Mouse (Mus musculus): ENCODE measurements around the gene Cldn11. TPM values are rescaled to one million over a fixed set of nuclear protein-coding genes. Genes with fewer than 3 reads are reported as not detected.
"Not testable (repeated sequence)": the region's sequence is repeated elsewhere in the genome, so short reads cannot be mapped to it uniquely, and the experiment has no call there.

Cldn11 gene
- polyA plus RNA-seq, 2 experiments, result 0.06 TPM; not detected in 1

GRCm38 (mm10) chr3:31138454-31139424 lies 11.0 kb upstream of the Cldn11 start:
- H3K4me3 ChIP-seq (ENCODE audit: insufficient read depth in 1 of 2, low read depth in 2 of 2, low read length in 2 of 2), result no peak overlapping the region
- TF ChIP-seq CTCF (IDR thresholded peaks at IDR 0.05; ENCODE audit: low read depth) (peak; percentile 78), EP300 (IDR thresholded peaks at IDR 0.05; ENCODE audit: low read depth) (no peak)
- WGBS (ENCODE audit: insufficient replicate concordance), result 50% methylated on average over 13 of the region's 13 CpGs
- DNase-seq (ENCODE audit: low read depth in 3 of 3, low spot score in 3 of 3) (peak; percentile 50 to 69 (median 58)), ATAC-seq (ENCODE audit: insufficient read depth) (no peak)
- no peak overlapping the region for H3K27ac ChIP-seq
- H3K4me2 ChIP-seq (ENCODE audit: low read depth), result no peak overlapping the region
- no peaks in the 10 kb centered on the region for H3K36me3 ChIP-seq (replicated peaks; ENCODE audit: control insufficient read depth, insufficient read depth, low read depth)
- no peaks in the 10 kb centered on the region for H3K27me3 ChIP-seq (ENCODE audit: control insufficient read depth, insufficient read depth, low read length)
- H3K9ac ChIP-seq (replicated peaks), result no peak overlapping the region
- no peaks in the 10 kb centered on the region for H3K9me3 ChIP-seq (ENCODE audit: control insufficient read depth, low read length)
- peaks cover 14 to 23% of the 10 kb centered on the region in 2 experiments for H3K4me1 ChIP-seq (replicated peaks; ENCODE audit: control insufficient read depth in 2 of 2, insufficient read depth in 2 of 2, low read length in 1 of 2)

- TF ChIP-seq EP300 (IDR thresholded peaks at IDR 0.05; ENCODE audit: low read depth), result no peak
- no peak for TF ChIP-seq CTCF (IDR thresholded peaks at IDR 0.05; ENCODE audit: low read depth)
- Histone ChIP-seq H3K9ac (replicated peaks) (no peak overlapping the region), H3K4me1 (replicated peaks; ENCODE audit: control insufficient read depth in 2 of 2, insufficient read depth in 2 of 2, low read length in 1 of 2) (peaks cover 0 to 2% of the 10 kb centered on the region in 2 experiments; a peak in 2 of 4 replicates), H3K9me3 (ENCODE audit: control insufficient read depth, low read length) (no peaks in the 10 kb centered on the region), H3K27ac (no peak overlapping the region), H3K4me2 (ENCODE audit: low read depth) (no peak overlapping the region), H3K36me3 (replicated peaks; ENCODE audit: control insufficient read depth, insufficient read depth, low read depth) (no peaks in the 10 kb centered on the region), H3K27me3 (ENCODE audit: control insufficient read depth, insufficient read depth, low read length) (no peaks in the 10 kb centered on the region), H3K4me3 (ENCODE audit: insufficient read depth in 1 of 2, low read depth in 2 of 2, low read length in 2 of 2) (no peak overlapping the region)
- DNase-seq (ENCODE audit: low read depth in 3 of 3, low spot score in 3 of 3), result no peak
- ATAC-seq (ENCODE audit: insufficient read depth), result no peak
- WGBS (ENCODE audit: insufficient replicate concordance), result 57% methylated on average over 4 of the region's 4 CpGs
Observed at GRCm38 (mm10) chr3:31141621-31142020, 8.1 kb upstream of the Cldn11 start.

GRCm38 (mm10) chr3:31145222-31145621 lies 4.5 kb upstream of the Cldn11 start:
- not testable (repeated sequence) for DNase-seq (ENCODE audit: low read depth in 3 of 3, low spot score in 3 of 3); H3K4me3 ChIP-seq (ENCODE audit: insufficient read depth in 1 of 2, low read depth in 2 of 2, low read length in 2 of 2); ATAC-seq (ENCODE audit: insufficient read depth); H3K4me2 ChIP-seq (ENCODE audit: low read depth); H3K27me3 ChIP-seq (ENCODE audit: control insufficient read depth, insufficient read depth, low read length); H3K36me3 ChIP-seq (replicated peaks; ENCODE audit: control insufficient read depth, insufficient read depth, low read depth); H3K4me1 ChIP-seq (replicated peaks; ENCODE audit: control insufficient read depth in 2 of 2, insufficient read depth in 2 of 2, low read length in 1 of 2); H3K9ac ChIP-seq (replicated peaks); H3K9me3 ChIP-seq (ENCODE audit: control insufficient read depth, low read length); H3K27ac ChIP-seq
- 67% methylated on average over 11 of the region's 11 CpGs for WGBS (ENCODE audit: insufficient replicate concordance)

DNA sequence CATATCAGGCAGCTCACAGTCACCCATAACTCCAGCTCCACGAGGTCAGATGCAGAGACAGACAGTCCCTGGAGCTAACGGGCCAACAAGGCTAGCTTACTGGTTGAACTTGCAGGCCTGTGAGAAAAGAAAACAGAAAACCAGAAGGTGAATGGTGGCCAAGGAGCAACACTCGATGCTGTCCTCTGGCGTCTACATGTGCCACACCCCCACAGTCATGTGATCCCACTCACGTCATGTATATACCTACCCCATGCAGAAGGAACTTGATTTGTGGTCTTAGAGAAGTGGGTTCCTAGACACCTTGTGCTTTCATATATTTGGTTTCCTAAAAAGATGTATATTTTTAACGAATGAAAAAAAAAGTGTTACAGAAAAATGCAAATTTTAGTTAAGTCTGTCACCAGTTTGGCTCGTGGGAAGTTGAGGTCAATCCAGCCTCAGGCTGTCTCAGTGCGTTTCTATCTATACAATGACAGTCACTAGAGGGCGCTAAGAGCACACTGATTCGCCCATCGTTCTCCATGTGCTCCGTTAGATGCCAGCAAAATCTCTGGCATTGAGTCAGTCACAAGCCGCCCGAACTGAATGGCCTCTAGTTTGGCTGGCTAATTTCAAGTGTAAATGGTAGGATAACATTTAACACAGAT lies 4.0 kb upstream of the Cldn11 start:
- ATAC-seq (ENCODE audit: insufficient read depth) (peak; percentile 75; the same call in 1 of the 2 replicates), DNase-seq (ENCODE audit: low read depth in 3 of 3, low spot score in 3 of 3) (peak; percentile 39 to 56 (median 40))
- Histone ChIP-seq H3K9ac (replicated peaks) (no peak overlapping the region), H3K4me2 (ENCODE audit: low read depth) (peak overlapping the region; percentile 41), H3K9me3 (ENCODE audit: control insufficient read depth, low read length) (no peaks in the 10 kb centered on the region), H3K4me1 (replicated peaks; ENCODE audit: control insufficient read depth in 2 of 2, insufficient read depth in 2 of 2, low read length in 1 of 2) (peaks cover 0 to 2% of the 10 kb centered on the region in 2 experiments; a peak in 2 of 4 replicates), H3K4me3 (ENCODE audit: insufficient read depth in 1 of 2, low read depth in 2 of 2, low read length in 2 of 2) (0 out of 4 replicates have a peak overlapping the region, but pooled peaks of 1 of the 2 experiments have one; percentile 13), H3K27me3 (ENCODE audit: control insufficient read depth, insufficient read depth, low read length) (peaks cover 4% of the 10 kb centered on the region), H3K27ac (no peak overlapping the region), H3K36me3 (replicated peaks; ENCODE audit: control insufficient read depth, insufficient read depth, low read depth) (no peaks in the 10 kb centered on the region)
- TF ChIP-seq CTCF (IDR thresholded peaks at IDR 0.05; ENCODE audit: low read depth) (peak; percentile 87), EP300 (IDR thresholded peaks at IDR 0.05; ENCODE audit: low read depth) (no peak)
- 8% methylated on average over 14 of the region's 14 CpGs for WGBS (ENCODE audit: insufficient replicate concordance)

- TF ChIP-seq CTCF (IDR thresholded peaks at IDR 0.05; ENCODE audit: low read depth), result no peak
- TF ChIP-seq EP300 (IDR thresholded peaks at IDR 0.05; ENCODE audit: low read depth), result no peak
- no peak for ATAC-seq (ENCODE audit: insufficient read depth)
- Histone ChIP-seq H3K4me1 (replicated peaks; ENCODE audit: control insufficient read depth in 2 of 2, insufficient read depth in 2 of 2, low read length in 1 of 2) (peaks cover 0 to 2% of the 10 kb centered on the region in 2 experiments; a peak in 2 of 4 replicates), H3K36me3 (replicated peaks; ENCODE audit: control insufficient read depth, insufficient read depth, low read depth) (no peaks in the 10 kb centered on the region), H3K4me2 (ENCODE audit: low read depth) (no peak overlapping the region), H3K27me3 (ENCODE audit: control insufficient read depth, insufficient read depth, low read length) (peaks cover 4% of the 10 kb centered on the region), H3K9ac (replicated peaks) (no peak overlapping the region), H3K27ac (no peak overlapping the region), H3K4me3 (ENCODE audit: insufficient read depth in 1 of 2, low read depth in 2 of 2, low read length in 2 of 2) (no peak overlapping the region), H3K9me3 (ENCODE audit: control insufficient read depth, low read length) (no peaks in the 10 kb centered on the region)
- DNase-seq (ENCODE audit: low read depth in 3 of 3, low spot score in 3 of 3), result no peak
- 54% methylated on average over 7 of the region's 7 CpGs for WGBS (ENCODE audit: insufficient replicate concordance)
Observed at GRCm38 (mm10) chr3:31148595-31148994, 1.1 kb upstream of the Cldn11 start.

All from liver, embryonic 14.5 days (tissue).